Mouse (Mus musculus) forebrain, embryonic 16.5 days (tissue): ENCODE measurements around the gene Me3. TPM values are rescaled to one million over a fixed set of nuclear protein-coding genes. Genes with fewer than 3 reads are reported as not detected.
A peak's percentile ranks its signal among the peaks of the same experiment; 100 is the strongest.

Experiments
- ATAC-seq: fragments of 200-750 bp; cut with Nextera tagmentation; 2 replicates; pipeline ENCODE4 v1.8.0; 2017; ENCODE audit warnings: mild to moderate bottlenecking, moderate library complexity
- H3K27ac ChIP-seq: fragments of 300-500 bp; sonication (generic); 2 replicates; pipeline ENCODE4 v1.5.1; 2014; ENCODE audit warnings: low read length, control low read depth
- H3K27me3 ChIP-seq: fragments of 300-500 bp; sonication (generic); replicated peaks from 2 replicates; pipeline ENCODE4 v1.6.1; 2014; ENCODE audit warnings: low read length; ENCODE audit not compliant: control insufficient read depth, insufficient read depth
- H3K36me3 ChIP-seq: fragments of 300-500 bp; sonication (generic); 2 replicates; pipeline ENCODE4 v1.6.1; 2014; ENCODE audit not compliant: control insufficient read depth, insufficient read depth
- H3K4me1 ChIP-seq: fragments of 300-500 bp; sonication (generic); replicated peaks from 2 replicates; pipeline ENCODE4 v1.6.1; 2014; ENCODE audit warnings: low read length; ENCODE audit not compliant: control insufficient read depth, insufficient read depth
- H3K4me2 ChIP-seq: fragments of 300-500 bp; sonication (generic); 2 replicates; pipeline ENCODE4 v1.6.1; 2014; ENCODE audit warnings: mild to moderate bottlenecking, low read length, control low read depth
- H3K4me3 ChIP-seq: fragments of 300-500 bp; sonication (generic); replicated peaks from 2 replicates; pipeline ENCODE4 v1.5.1; 2014; ENCODE audit warnings: mild to moderate bottlenecking, low read length, control low read depth
- H3K9ac ChIP-seq: fragments of 300-500 bp; sonication (generic); replicated peaks from 2 replicates; pipeline ENCODE4 v1.6.1; 2014; ENCODE audit warnings: low read depth, low read length, control low read depth
- H3K9me3 ChIP-seq: fragments of 300-500 bp; sonication (generic); 2 replicates; pipeline ENCODE4 v1.6.1; 2016; ENCODE audit warnings: low read length; ENCODE audit not compliant: control insufficient read depth
- WGBS: fragments of 180-500 bp; shearing (Covaris S2); extraction: QIAGEN DNeasy Blood & Tissue Kit; methylation state at CpG from one replicate; pipeline ENCODE4 v1.1.7; 2014; 5-methylcytosine and 5-hydroxymethylcytosine counted together
- polyA plus RNA-seq: library from polyadenylated mRNA; unstranded; fragments of >200 nt; fragmentation: Nextera tagmentation; extraction: Ambion mirVana; gene quantifications from 2 replicates; pipeline ENCODE4 v1.2.1, GENCODE M21; 2015

Me3 gene
- polyA plus RNA-seq, 1 experiment from 2014 or later, result 6.5 TPM

DNA sequence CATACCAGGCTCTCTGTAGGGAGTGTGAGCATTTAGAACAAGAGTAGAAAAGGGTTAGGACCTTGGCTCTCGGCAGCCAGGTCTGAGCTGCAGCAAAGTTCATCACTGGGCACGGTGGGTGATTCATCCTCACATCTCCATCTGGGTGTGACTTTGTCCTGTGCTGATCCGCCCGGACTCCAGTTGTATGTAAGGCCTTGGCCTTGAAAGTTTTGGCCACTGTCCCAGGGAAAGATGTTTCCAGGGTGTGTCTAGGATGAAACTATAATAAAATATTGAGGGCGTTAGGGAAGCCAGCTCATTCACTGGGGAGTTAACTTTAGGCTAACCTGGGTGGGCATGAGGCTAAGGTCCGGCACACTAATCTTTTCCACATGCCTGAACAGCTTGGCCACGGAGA is 155.5 kb downstream of the Me3 start:
- Histone ChIP-seq H3K4me1 (no peaks in the 10 kb centered on the region), H3K36me3 (no peaks in the 10 kb centered on the region), H3K27ac (no peak overlapping the region), H3K4me3 (no peak overlapping the region), H3K4me2 (no peak overlapping the region), H3K9ac (no peak overlapping the region), H3K27me3 (no peaks in the 10 kb centered on the region), H3K9me3 (no peaks in the 10 kb centered on the region)
- WGBS, result 78% methylated on average over 7 of the region's 7 CpGs
- ATAC-seq, result no peak

DNA sequence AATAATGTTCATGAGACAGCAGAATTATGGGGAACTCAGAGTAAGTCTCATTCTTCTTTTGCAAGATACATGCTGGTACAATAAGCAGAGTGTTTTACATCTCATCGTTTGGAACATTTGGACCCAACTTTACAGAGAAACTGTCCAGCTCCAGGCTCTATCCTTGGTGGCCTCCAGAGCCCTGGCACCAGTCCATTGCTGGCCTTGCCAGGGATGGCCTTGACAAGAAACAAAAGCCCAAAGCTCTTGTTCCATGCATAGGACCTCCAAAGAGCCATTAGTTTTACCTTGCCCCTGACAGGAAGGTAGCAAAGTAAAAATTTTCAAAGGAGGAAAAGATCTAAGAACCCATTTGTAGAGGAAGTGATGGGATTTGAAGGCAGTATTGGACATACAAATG is 160.4 kb downstream of the Me3 start:
- peaks cover 8% of the 10 kb centered on the region for H3K4me1 ChIP-seq
- H3K4me2 ChIP-seq, result no peak overlapping the region
- no peak for ATAC-seq
- no peak overlapping the region for H3K9ac ChIP-seq
- H3K27ac ChIP-seq, result no peak overlapping the region
- no peaks in the 10 kb centered on the region for H3K9me3 ChIP-seq
- no peak overlapping the region for H3K4me3 ChIP-seq
- no peaks in the 10 kb centered on the region for H3K36me3 ChIP-seq
- no peaks in the 10 kb centered on the region for H3K27me3 ChIP-seq
- 81% methylated on average over 1 of the region's 1 CpGs for WGBS

DNA sequence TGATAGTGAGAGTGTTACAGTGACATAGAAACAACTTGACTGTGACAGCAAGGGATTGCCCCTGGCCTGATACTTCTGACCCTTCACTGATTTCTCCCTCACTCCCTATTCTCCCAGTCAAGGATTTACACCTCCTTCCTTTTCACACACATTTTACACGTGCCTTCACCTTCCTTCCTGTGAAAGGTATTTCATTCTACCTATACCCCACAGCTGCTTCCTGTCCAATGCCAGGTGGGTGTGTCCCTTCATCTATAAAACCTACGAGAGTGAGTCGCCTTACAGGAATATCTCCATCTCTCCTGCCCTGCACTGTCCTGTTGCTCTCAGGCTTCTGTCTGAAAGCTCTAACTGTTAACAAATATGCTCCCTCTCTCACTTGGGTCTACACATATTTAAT is 163.2 kb downstream of the Me3 start:
- H3K4me2 ChIP-seq, result no peak overlapping the region
- 81% methylated on average over 3 of the region's 3 CpGs for WGBS
- H3K36me3 ChIP-seq, result no peaks in the 10 kb centered on the region
- H3K9me3 ChIP-seq, result no peaks in the 10 kb centered on the region
- no peak overlapping the region for H3K9ac ChIP-seq
- H3K27me3 ChIP-seq, result no peaks in the 10 kb centered on the region
- peaks cover 8% of the 10 kb centered on the region for H3K4me1 ChIP-seq
- H3K27ac ChIP-seq, result no peak overlapping the region
- no peak for ATAC-seq
- no peak overlapping the region for H3K4me3 ChIP-seq

DNA sequence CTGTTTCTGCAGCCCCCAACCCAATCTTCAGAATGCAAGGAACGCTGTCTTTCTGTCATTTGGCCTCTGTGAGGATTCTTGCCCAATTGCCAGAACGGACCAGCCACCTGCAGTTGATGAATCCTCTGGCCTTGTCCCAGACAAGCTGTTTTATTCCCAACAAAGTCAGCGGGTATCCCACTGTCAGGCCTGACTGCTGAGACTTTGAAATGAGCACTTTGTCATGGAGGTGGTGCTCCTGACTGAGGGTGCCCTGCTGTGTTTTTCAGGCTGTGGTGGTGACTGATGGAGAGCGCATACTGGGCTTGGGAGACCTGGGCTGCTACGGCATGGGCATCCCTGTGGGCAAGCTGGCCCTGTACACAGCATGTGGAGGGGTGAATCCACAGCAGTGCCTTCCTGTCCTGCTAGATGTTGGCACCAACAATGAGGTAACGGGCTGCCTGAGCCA is 164.2 kb downstream of the Me3 start:
- peak; percentile 71 for ATAC-seq
- H3K4me1 ChIP-seq, result peaks cover 8% of the 10 kb centered on the region
- no peak overlapping the region for H3K27ac ChIP-seq
- no peaks in the 10 kb centered on the region for H3K27me3 ChIP-seq
- 18% methylated on average over 6 of the region's 6 CpGs for WGBS
- H3K9me3 ChIP-seq, result no peaks in the 10 kb centered on the region
- no peak overlapping the region for H3K4me2 ChIP-seq
- no peak overlapping the region for H3K9ac ChIP-seq
- H3K36me3 ChIP-seq, result no peaks in the 10 kb centered on the region
- H3K4me3 ChIP-seq, result no peak overlapping the region

DNA sequence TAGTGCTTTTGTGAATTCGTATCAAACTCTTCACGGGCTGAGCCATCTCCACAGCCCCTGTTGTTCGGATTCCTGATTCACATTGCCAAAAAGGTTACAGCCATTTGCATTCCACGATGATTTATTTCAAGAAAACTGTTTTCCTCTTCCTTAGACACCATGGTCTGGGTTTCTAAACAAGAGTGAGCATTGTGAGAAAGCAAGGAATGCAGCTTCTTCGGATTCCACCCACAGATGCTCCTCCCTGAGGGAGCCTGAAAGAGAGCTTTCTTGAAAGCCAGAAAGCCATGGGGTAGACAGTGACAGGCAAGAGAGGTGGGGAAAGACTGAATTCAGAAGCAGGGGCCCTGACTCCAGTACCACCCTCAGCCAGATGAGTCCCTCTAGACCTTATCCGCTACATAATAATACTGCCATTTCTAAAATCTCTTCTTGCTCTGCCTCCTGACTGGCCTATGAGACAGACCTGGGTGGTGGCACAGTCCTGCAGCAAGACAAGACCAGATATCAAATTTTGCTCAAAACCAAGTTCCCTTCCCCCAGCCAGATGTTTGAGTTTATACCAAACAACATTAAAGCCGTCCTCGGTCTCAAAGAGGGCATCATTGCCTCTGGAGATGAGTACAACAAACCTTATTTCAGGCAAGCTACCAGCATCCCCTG is 166.3 kb downstream of the Me3 start:
- Histone ChIP-seq H3K27me3 (no peaks in the 10 kb centered on the region), H3K9me3 (no peaks in the 10 kb centered on the region), H3K9ac (no peak overlapping the region), H3K4me1 (peaks cover 8% of the 10 kb centered on the region), H3K27ac (no peak overlapping the region), H3K36me3 (no peaks in the 10 kb centered on the region), H3K4me2 (no peak overlapping the region), H3K4me3 (no peak overlapping the region)
- 73% methylated on average over 8 of the region's 8 CpGs for WGBS
- ATAC-seq, result no peak

DNA sequence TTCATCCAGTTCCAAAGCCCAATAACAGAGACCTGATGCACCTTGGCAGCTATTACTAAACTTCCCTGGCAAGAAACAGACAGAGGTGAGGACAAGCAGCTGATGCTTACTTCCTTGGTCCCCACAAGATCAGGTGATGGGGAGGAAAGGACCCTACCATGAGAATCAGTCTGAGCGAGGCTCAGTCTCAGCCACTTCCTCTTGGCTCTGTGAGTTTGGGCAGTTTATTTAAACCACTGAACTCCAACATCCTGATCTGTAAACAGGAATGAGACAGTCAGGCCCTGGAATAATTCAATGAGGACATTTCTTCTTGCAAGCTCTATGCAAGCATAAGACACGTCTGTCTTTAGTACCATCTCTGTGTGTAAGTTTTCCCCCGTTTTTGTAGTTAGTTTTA is 170.3 kb downstream of the Me3 start:
- H3K9me3 ChIP-seq, result no peaks in the 10 kb centered on the region
- 71% methylated on average over 3 of the region's 3 CpGs for WGBS
- no peaks in the 10 kb centered on the region for H3K36me3 ChIP-seq
- no peak overlapping the region for H3K4me3 ChIP-seq
- no peak overlapping the region for H3K27ac ChIP-seq
- H3K4me1 ChIP-seq, result no peaks in the 10 kb centered on the region
- no peak overlapping the region for H3K4me2 ChIP-seq
- H3K27me3 ChIP-seq, result no peaks in the 10 kb centered on the region
- H3K9ac ChIP-seq, result no peak overlapping the region
- ATAC-seq, result no peak

DNA sequence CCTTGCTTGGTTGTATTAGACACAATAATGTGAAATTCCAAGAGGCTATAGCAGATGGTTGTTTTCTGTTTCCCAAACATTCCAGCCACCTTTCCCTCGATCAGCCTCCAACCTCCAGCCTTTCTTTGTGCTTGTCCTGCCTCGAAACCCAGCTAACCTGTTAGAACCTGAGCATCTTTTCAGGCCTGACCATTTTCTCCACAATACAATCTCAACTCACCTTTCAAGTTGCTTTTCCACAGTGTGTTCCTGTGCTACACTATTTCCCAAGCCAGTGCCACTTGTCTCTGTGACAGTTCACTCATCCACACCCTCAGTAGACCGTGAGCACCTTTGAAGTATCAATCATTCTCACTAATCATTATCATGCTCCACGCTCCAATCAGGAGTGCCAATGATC is 171.8 kb downstream of the Me3 start:
- H3K9ac ChIP-seq, result no peak overlapping the region
- 90% methylated on average over 4 of the region's 4 CpGs for WGBS
- no peak overlapping the region for H3K4me2 ChIP-seq
- ATAC-seq, result no peak
- H3K27me3 ChIP-seq, result no peaks in the 10 kb centered on the region
- no peaks in the 10 kb centered on the region for H3K36me3 ChIP-seq
- no peaks in the 10 kb centered on the region for H3K9me3 ChIP-seq
- H3K27ac ChIP-seq, result no peak overlapping the region
- no peaks in the 10 kb centered on the region for H3K4me1 ChIP-seq
- no peak overlapping the region for H3K4me3 ChIP-seq

DNA sequence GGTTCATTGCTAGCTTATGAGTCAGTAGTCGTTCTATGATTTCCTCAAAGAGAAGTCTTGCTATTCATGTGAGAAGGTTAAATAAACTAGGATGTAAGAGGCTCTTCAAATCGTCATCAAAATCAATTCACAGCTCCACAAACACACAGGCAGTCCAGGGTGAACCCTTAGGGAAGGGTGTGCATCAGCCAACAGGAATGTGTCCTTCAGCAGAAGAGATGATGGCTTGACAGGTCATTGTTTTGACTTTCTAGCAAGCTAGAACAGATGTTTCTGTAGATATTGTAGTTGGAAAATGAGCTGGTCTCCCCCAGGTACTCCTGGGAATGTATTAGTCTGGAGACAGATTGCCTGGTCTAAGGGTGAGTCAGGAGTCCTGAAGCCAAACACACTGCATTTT is 177.2 kb downstream of the Me3 start:
- WGBS, result 80% methylated on average over 2 of the region's 2 CpGs
- no peaks in the 10 kb centered on the region for H3K9me3 ChIP-seq
- H3K27me3 ChIP-seq, result no peaks in the 10 kb centered on the region
- H3K4me1 ChIP-seq, result no peaks in the 10 kb centered on the region
- H3K9ac ChIP-seq, result no peak overlapping the region
- no peak overlapping the region for H3K4me2 ChIP-seq
- no peaks in the 10 kb centered on the region for H3K36me3 ChIP-seq
- no peak overlapping the region for H3K27ac ChIP-seq
- H3K4me3 ChIP-seq, result no peak overlapping the region
- ATAC-seq, result no peak

DNA sequence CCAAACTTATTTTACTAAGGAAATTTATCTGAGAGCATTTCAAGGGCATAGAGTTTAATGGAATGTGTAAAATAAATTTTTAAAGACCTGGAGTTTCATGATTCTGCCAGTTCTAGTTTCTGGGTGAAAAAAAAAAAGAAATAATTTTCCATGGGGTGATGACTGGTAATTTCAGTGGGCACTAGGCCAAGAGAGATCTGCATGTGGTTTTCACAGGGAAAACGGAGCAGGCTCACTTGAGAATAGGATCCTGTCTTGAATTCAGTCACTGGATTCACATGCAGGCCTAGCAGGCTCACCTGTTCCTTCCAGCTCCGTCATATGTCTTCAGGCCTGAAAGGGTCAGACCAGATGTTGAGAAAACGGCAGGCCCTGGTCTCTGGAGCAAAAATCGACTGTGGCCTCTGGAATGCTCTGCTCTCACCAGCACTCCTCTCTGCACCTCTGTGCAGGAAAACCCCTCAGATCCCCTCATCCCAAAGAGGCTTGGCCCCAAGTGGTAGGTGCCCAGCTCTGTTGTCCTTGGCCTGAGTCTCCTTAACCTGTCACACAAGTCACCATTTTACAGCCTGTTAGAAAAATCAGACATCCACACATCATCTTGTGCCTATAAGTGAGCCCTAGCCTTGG is 196.4 kb downstream of the Me3 start:
- Histone ChIP-seq H3K4me1 (no peaks in the 10 kb centered on the region), H3K4me2 (no peak overlapping the region), H3K9me3 (no peaks in the 10 kb centered on the region), H3K27me3 (no peaks in the 10 kb centered on the region), H3K36me3 (no peaks in the 10 kb centered on the region), H3K9ac (no peak overlapping the region), H3K27ac (no peak overlapping the region), H3K4me3 (no peak overlapping the region)
- WGBS, result 70% methylated on average over 4 of the region's 4 CpGs
- ATAC-seq, result no peak
